Mouse (Mus musculus): ENCODE data around the gene Plekho2.
A peak's percentile ranks its signal among the peaks of the same experiment; 100 is the strongest.

Plekho2 gene

GRCm38 (mm10) chr9:65531283-65531682 is 48.6 kb downstream of the Plekho2 start:
- DNase-seq (ENCODE audit: low read depth, low spot score) = no peak

GRCm38 (mm10) chr9:65529659-65530058 is 50.2 kb downstream of the Plekho2 start:
- no peak for DNase-seq (ENCODE audit: low read depth, low spot score)

- no peak for DNase-seq (ENCODE audit: low read depth, low spot score)
Measured at GRCm38 (mm10) chr9:65528417-65529038, 51.3 kb downstream of the Plekho2 start.

- no peak for DNase-seq (ENCODE audit: low read depth, low spot score)
Measured at GRCm38 (mm10) chr9:65525445-65526195, 54.2 kb downstream of the Plekho2 start.

- peak; percentile 53 for DNase-seq (ENCODE audit: low read depth, low spot score)
Measured at GRCm38 (mm10) chr9:65523611-65524364, 56.1 kb downstream of the Plekho2 start.

GRCm38 (mm10) chr9:65520505-65520876 is 59.3 kb downstream of the Plekho2 start:
- DNase-seq (ENCODE audit: low read depth, low spot score) = no peak

GRCm38 (mm10) chr9:65519807-65520504 is 59.9 kb downstream of the Plekho2 start, which contains the start of gene Ankdd1a:
TSS of gene Ankdd1a (minus strand) at chr9:65520193.
- no peak for DNase-seq (ENCODE audit: low read depth, low spot score)

- DNase-seq (ENCODE audit: low read depth, low spot score) = no peak
Measured at GRCm38 (mm10) chr9:65514851-65515261, 65.0 kb downstream of the Plekho2 start.

GRCm38 (mm10) chr9:65514431-65514830 is 65.4 kb downstream of the Plekho2 start:
- DNase-seq (ENCODE audit: low read depth, low spot score) = no peak

GRCm38 (mm10) chr9:65512520-65512919 is 67.3 kb downstream of the Plekho2 start:
- DNase-seq (ENCODE audit: low read depth, low spot score) = no peak

GRCm38 (mm10) chr9:65508449-65508848 is 71.4 kb downstream of the Plekho2 start:
- no peak for DNase-seq (ENCODE audit: low read depth, low spot score)

GRCm38 (mm10) chr9:65502721-65503505 is 76.9 kb downstream of the Plekho2 start:
- no peak for DNase-seq (ENCODE audit: low read depth, low spot score)

Data from telencephalon, adult 2 months (tissue).